Mouse (Mus musculus): ENCODE results near the gene Gm45808.

The Gm45808 gene

GRCm38 (mm10) chr7:45447325-45447990, 39.2 kb downstream of the Gm45808 start:
- DNase-seq (ENCODE audit: low spot score) = peak; percentile 58

GRCm38 (mm10) chr7:45446589-45446988, 40.0 kb downstream of the Gm45808 start:
- DNase-seq (ENCODE audit: low spot score) = no peak

- no peak for DNase-seq (ENCODE audit: low spot score)
Observed at GRCm38 (mm10) chr7:45443526-45444420, 42.8 kb downstream of the Gm45808 start.

GRCm38 (mm10) chr7:45437521-45438276, 48.9 kb downstream of the Gm45808 start, which contains the start of gene Ruvbl2:
Gene Ruvbl2 (minus strand): TSS chr7:45438096.
- no peak for DNase-seq (ENCODE audit: low spot score)

GRCm38 (mm10) chr7:45437046-45437445, 49.6 kb downstream of the Gm45808 start:
- DNase-seq (ENCODE audit: low spot score) = no peak

- DNase-seq (ENCODE audit: low spot score) = no peak
Observed at GRCm38 (mm10) chr7:45436444-45436843, 50.2 kb downstream of the Gm45808 start.

- no peak for DNase-seq (ENCODE audit: low spot score)
Observed at GRCm38 (mm10) chr7:45435038-45435437, 51.6 kb downstream of the Gm45808 start.

- DNase-seq (ENCODE audit: low spot score) = peak; percentile 99
Observed at GRCm38 (mm10) chr7:45434203-45435015, 52.2 kb downstream of the Gm45808 start, which contains the start of gene Gys1. Gene Gys1 (plus strand): TSS chr7:45434844.

- DNase-seq (ENCODE audit: low spot score) = no peak
Observed at GRCm38 (mm10) chr7:45433835-45434202, 52.8 kb downstream of the Gm45808 start.

- DNase-seq (ENCODE audit: low spot score) = no peak
Observed at GRCm38 (mm10) chr7:45426556-45426955, 60.1 kb downstream of the Gm45808 start.

- DNase-seq (ENCODE audit: low spot score) = no peak
Observed at GRCm38 (mm10) chr7:45421194-45421593, 65.4 kb downstream of the Gm45808 start.

- DNase-seq (ENCODE audit: low spot score) = no peak
Observed at GRCm38 (mm10) chr7:45420615-45420919, 66.0 kb downstream of the Gm45808 start, which contains the start of gene Lhb. Gene Lhb (plus strand): TSS chr7:45420820.

GRCm38 (mm10) chr7:45419859-45420614, 66.6 kb downstream of the Gm45808 start:
- no peak for DNase-seq (ENCODE audit: low spot score)

- DNase-seq (ENCODE audit: low spot score) = no peak
Observed at GRCm38 (mm10) chr7:45417962-45418492, 68.6 kb downstream of the Gm45808 start.
